Mouse (Mus musculus) C2C12 (cell line): ENCODE measurements around the gene Zfp266. TPM values are rescaled to one million over a fixed set of nuclear protein-coding genes. Genes with fewer than 3 reads are reported as not detected.

ENCODE experiments used
- H3K27me3 ChIP-seq: one replicate; pipeline ENCODE4 v1.6.1; 2011; ENCODE audit not compliant: control insufficient read depth, insufficient read depth, insufficient read length
- H3K36me3 ChIP-seq: one replicate; pipeline ENCODE4 v1.6.1; 2011; ENCODE audit not compliant: control insufficient read depth, insufficient read depth
- H3K4me3 ChIP-seq: one replicate; pipeline ENCODE4 v1.5.1; 2011; ENCODE audit warnings: mild to moderate bottlenecking, control low read depth; ENCODE audit not compliant: poor library complexity, insufficient read depth, severe bottlenecking
- H3K79me2 ChIP-seq: one replicate; pipeline ENCODE4 v1.6.1; 2011; ENCODE audit not compliant: control insufficient read depth, insufficient read depth
- H3K79me3 ChIP-seq: one replicate; pipeline ENCODE4 v1.6.1; 2011; ENCODE audit warnings: low read depth, control low read depth
- H3ac ChIP-seq: one replicate; pipeline ENCODE3; 2011; ENCODE audit warnings: low read depth; ENCODE audit not compliant: control insufficient read depth, insufficient read length
- CEBPB ChIP-seq: IDR thresholded peaks from one replicate; pipeline ENCODE4 v1.6.1; 2011; ENCODE audit warnings: low read depth, mild to moderate bottlenecking, control low read depth, moderate library complexity
- CTCF ChIP-seq: IDR thresholded peaks from one replicate; pipeline ENCODE4 v1.5.1; 2011; ENCODE audit not compliant: control insufficient read depth, insufficient read depth, insufficient read length
- FOSL1 ChIP-seq: IDR thresholded peaks from one replicate; pipeline ENCODE4 v1.8.0; 2011; ENCODE audit warnings: mild to moderate bottlenecking, low read length; ENCODE audit not compliant: poor library complexity, insufficient read depth, severe bottlenecking
- MAX ChIP-seq: IDR thresholded peaks from one replicate; pipeline ENCODE4 v1.6.1; 2011; ENCODE audit warnings: mild to moderate bottlenecking, control low read depth
- MYOD1 ChIP-seq: IDR thresholded peaks from one replicate; pipeline ENCODE4 v1.6.1; 2011; ENCODE audit warnings: low read depth; ENCODE audit not compliant: control insufficient read depth, insufficient read length
- MYOG ChIP-seq: IDR thresholded peaks from one replicate; pipeline ENCODE4 v1.6.1; 2011; ENCODE audit not compliant: control insufficient read depth, insufficient read length; ENCODE audit errors: extremely low read depth
- USF1 ChIP-seq: IDR thresholded peaks from one replicate; pipeline ENCODE4 v1.6.1; 2011; ENCODE audit warnings: low read depth, mild to moderate bottlenecking, control low read depth, moderate library complexity
- polyA plus RNA-seq: library from polyadenylated mRNA; unstranded; fragments of >200 nt; fragmentation: generic; extraction: Trizol; gene quantifications from one replicate; pipeline ENCODE4 v1.2.1, GENCODE M21; 2012; ENCODE audit warnings: missing spikeins

Gene Zfp266
- polyA plus RNA-seq, 1 experiment, result 7.5 TPM

GRCm38 (mm10) chr9:20545151-20545550 is 23.9 kb upstream of the Zfp266 start:
- Histone ChIP-seq H3K36me3 (no peaks in the 10 kb centered on the region), H3K27me3 (peaks cover 3% of the 10 kb centered on the region), H3K79me2 (no peaks in the 10 kb centered on the region), H3K79me3 (no peaks in the 10 kb centered on the region), H3K4me3 (no peak overlapping the region), H3ac (no peak overlapping the region)
- no peak for TF ChIP-seq CTCF
- TF ChIP-seq MYOD1, result no peak
- TF ChIP-seq MYOG, result no peak
- no peak for TF ChIP-seq USF1
- TF ChIP-seq CEBPB, result no peak
- no peak for TF ChIP-seq MAX
- TF ChIP-seq FOSL1, result no peak

- Histone ChIP-seq H3K79me3 (no peaks in the 10 kb centered on the region), H3ac (no peak overlapping the region), H3K79me2 (no peaks in the 10 kb centered on the region), H3K4me3 (no peak overlapping the region), H3K27me3 (peaks cover 3% of the 10 kb centered on the region), H3K36me3 (no peaks in the 10 kb centered on the region)
- TF ChIP-seq MYOD1 (no peak), CTCF (no peak), FOSL1 (no peak), CEBPB (no peak), MAX (no peak), MYOG (no peak), USF1 (no peak)
Measured at GRCm38 (mm10) chr9:20544070-20544821, 23.0 kb upstream of the Zfp266 start.

- H3K27me3 ChIP-seq, result peaks cover 3% of the 10 kb centered on the region
- no peaks in the 10 kb centered on the region for H3K79me3 ChIP-seq
- no peaks in the 10 kb centered on the region for H3K36me3 ChIP-seq
- H3K79me2 ChIP-seq, result no peaks in the 10 kb centered on the region
- no peak overlapping the region for H3ac ChIP-seq
- H3K4me3 ChIP-seq, result no peak overlapping the region
- TF ChIP-seq MYOG (no peak), MYOD1 (no peak), CEBPB (no peak), USF1 (no peak), FOSL1 (no peak), MAX (no peak), CTCF (no peak)
Measured at GRCm38 (mm10) chr9:20543496-20543895, 22.3 kb upstream of the Zfp266 start.

GRCm38 (mm10) chr9:20536598-20536997 is 15.4 kb upstream of the Zfp266 start:
- no peaks in the 10 kb centered on the region for H3K36me3 ChIP-seq
- H3ac ChIP-seq, result no peak overlapping the region
- TF ChIP-seq MAX (no peak), USF1 (no peak), CEBPB (no peak), CTCF (no peak)
- H3K27me3 ChIP-seq, result peaks cover 7% of the 10 kb centered on the region
- no peaks in the 10 kb centered on the region for H3K79me3 ChIP-seq
- no peak overlapping the region for H3K4me3 ChIP-seq
- H3K79me2 ChIP-seq, result no peaks in the 10 kb centered on the region

DNA sequence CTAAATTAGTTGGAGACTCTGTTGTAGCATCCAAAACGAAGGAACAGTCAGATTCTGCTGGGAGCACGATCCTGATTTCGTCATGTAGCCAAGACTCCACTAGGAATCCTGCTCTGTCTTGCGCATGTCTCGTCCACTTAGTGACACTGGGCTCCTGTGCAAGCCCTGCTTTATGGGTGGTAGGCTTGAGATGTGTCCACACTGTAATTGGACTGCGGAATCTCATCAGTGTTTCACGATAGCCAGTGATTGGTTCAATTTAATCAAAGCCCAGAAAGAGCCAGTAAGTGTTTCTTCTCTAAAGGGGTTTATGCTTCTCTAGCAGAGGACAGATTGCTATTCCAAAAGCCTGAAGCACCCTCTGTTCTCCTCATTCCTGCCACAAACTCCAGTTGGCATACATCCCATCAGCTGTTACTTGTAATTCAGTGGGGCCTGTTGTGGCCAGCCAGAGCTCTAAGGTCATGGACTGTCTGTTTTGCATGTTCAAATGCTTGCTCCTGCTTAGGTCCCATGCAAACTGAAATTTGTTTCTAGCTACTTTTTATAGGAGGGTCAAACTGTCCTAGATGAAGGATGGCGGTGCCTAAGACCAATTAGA is 13.2 kb upstream of the Zfp266 start:
- Histone ChIP-seq H3ac (no peak overlapping the region), H3K79me2 (no peaks in the 10 kb centered on the region), H3K4me3 (no peak overlapping the region), H3K27me3 (peaks cover 7% of the 10 kb centered on the region), H3K79me3 (no peaks in the 10 kb centered on the region), H3K36me3 (no peaks in the 10 kb centered on the region)
- no peak for TF ChIP-seq MAX
- TF ChIP-seq CEBPB, result no peak
- no peak for TF ChIP-seq FOSL1
- no peak for TF ChIP-seq CTCF

GRCm38 (mm10) chr9:20520531-20521210 is 546 bp downstream of the Zfp266 start:
- Histone ChIP-seq H3ac (peak overlapping the region; percentile 69), H3K36me3 (peaks cover 32% of the 10 kb centered on the region), H3K27me3 (no peaks in the 10 kb centered on the region), H3K79me3 (peaks cover 49% of the 10 kb centered on the region), H3K4me3 (peak overlapping the region; percentile 56), H3K79me2 (peaks cover 56% of the 10 kb centered on the region)
- TF ChIP-seq MYOD1, result no peak
- TF ChIP-seq CEBPB, result no peak
- no peak for TF ChIP-seq CTCF
- no peak for TF ChIP-seq MAX
- TF ChIP-seq MYOG, result no peak
- TF ChIP-seq USF1, result no peak
- TF ChIP-seq FOSL1, result no peak
